Mouse (Mus musculus) WW6 (cell line): ENCODE results near the gene Adgrf1.

ENCODE experiments used
- DNase-seq: peaks from one replicate; pipeline ENCODE4 v3.0.0-alpha.2; 2013; ENCODE audit warnings: low read depth, low spot score

Adgrf1 gene

GRCm38 (mm10) chr17:43270161-43270560, at the start of gene Adgrf1:
Adgrf1 (plus strand) TSS chr17:43270329.
- no peak for DNase-seq

- no peak for DNase-seq
Observed at GRCm38 (mm10) chr17:43226101-43226500, 44.0 kb upstream of the Adgrf1 start.

- DNase-seq = peak; percentile 14
Observed at GRCm38 (mm10) chr17:43229621-43230513, 40.3 kb upstream of the Adgrf1 start.

GRCm38 (mm10) chr17:43230821-43231220, 39.3 kb upstream of the Adgrf1 start:
- no peak for DNase-seq

- no peak for DNase-seq
Observed at GRCm38 (mm10) chr17:43232769-43233168, 37.4 kb upstream of the Adgrf1 start.

GRCm38 (mm10) chr17:43236656-43237250, 33.4 kb upstream of the Adgrf1 start:
- DNase-seq = no peak

- DNase-seq = no peak
Observed at GRCm38 (mm10) chr17:43239035-43239434, 31.1 kb upstream of the Adgrf1 start.

GRCm38 (mm10) chr17:43241134-43241533, 29.0 kb upstream of the Adgrf1 start:
- no peak for DNase-seq

GRCm38 (mm10) chr17:43242609-43243008, 27.5 kb upstream of the Adgrf1 start:
- DNase-seq = no peak

- no peak for DNase-seq
Observed at GRCm38 (mm10) chr17:43245364-43245763, 24.8 kb upstream of the Adgrf1 start.

GRCm38 (mm10) chr17:43247245-43247644, 22.9 kb upstream of the Adgrf1 start:
- no peak for DNase-seq

- no peak for DNase-seq
Observed at GRCm38 (mm10) chr17:43249645-43250044, 20.5 kb upstream of the Adgrf1 start.

- no peak for DNase-seq
Observed at GRCm38 (mm10) chr17:43251249-43252125, 18.6 kb upstream of the Adgrf1 start.

GRCm38 (mm10) chr17:43252846-43253245, 17.3 kb upstream of the Adgrf1 start:
- DNase-seq = no peak

GRCm38 (mm10) chr17:43254261-43254660, 15.9 kb upstream of the Adgrf1 start:
- no peak for DNase-seq

GRCm38 (mm10) chr17:43256536-43257135, 13.5 kb upstream of the Adgrf1 start:
- DNase-seq = no peak

- DNase-seq = no peak
Observed at GRCm38 (mm10) chr17:43257699-43258098, 12.4 kb upstream of the Adgrf1 start.

- no peak for DNase-seq
Observed at GRCm38 (mm10) chr17:43261937-43262336, 8.2 kb upstream of the Adgrf1 start.

- DNase-seq = no peak
Observed at GRCm38 (mm10) chr17:43264739-43265138, 5.4 kb upstream of the Adgrf1 start.

- DNase-seq = peak; percentile 70
Observed at GRCm38 (mm10) chr17:43265178-43265837, 4.8 kb upstream of the Adgrf1 start.

GRCm38 (mm10) chr17:43265944-43266343, 4.2 kb upstream of the Adgrf1 start:
- DNase-seq = no peak
